Mouse (Mus musculus) heart, embryonic 13.5 days (tissue): ENCODE data around the gene Acat3. TPM values are rescaled to one million over a fixed set of nuclear protein-coding genes. Genes with fewer than 3 reads are reported as not detected.
"Not testable (repeated sequence)": the region's sequence is repeated elsewhere in the genome, so short reads cannot be mapped to it uniquely, and the experiment has no call there.

Experiments
- ATAC-seq: fragments of 200-750 bp; cut with Nextera tagmentation; 2 replicates; pipeline ENCODE4 v1.8.0; 2017; ENCODE audit warnings: moderate TSS enrichment; ENCODE audit not compliant: insufficient number of reproducible peaks, low FRiP score, low TSS enrichment; ENCODE audit errors: extremely low read depth
- H3K27ac ChIP-seq: fragments of 300-500 bp; sonication (generic); replicated peaks from 2 replicates; pipeline ENCODE4 v1.5.1; 2015; ENCODE audit warnings: moderate library complexity, mild to moderate bottlenecking, inconsistent platforms
- H3K27me3 ChIP-seq: fragments of 300-500 bp; sonication (generic); replicated peaks from 2 replicates; pipeline ENCODE4 v1.6.1; 2015; ENCODE audit warnings: mild to moderate bottlenecking, inconsistent platforms
- H3K36me3 ChIP-seq: fragments of 300-500 bp; sonication (generic); 2 replicates; pipeline ENCODE4 v1.6.1; 2015; ENCODE audit warnings: mild to moderate bottlenecking, inconsistent platforms
- H3K4me1 ChIP-seq: fragments of 300-500 bp; sonication (generic); 2 replicates; pipeline ENCODE4 v1.6.1; 2015; ENCODE audit warnings: inconsistent platforms
- H3K4me2 ChIP-seq: fragments of 300-500 bp; sonication (generic); 2 replicates; pipeline ENCODE4 v1.6.1; 2015; ENCODE audit warnings: inconsistent platforms, mild to moderate bottlenecking, moderate library complexity
- H3K4me3 ChIP-seq: fragments of 300-500 bp; sonication (generic); 2 replicates; pipeline ENCODE4 v1.5.1; 2015; ENCODE audit warnings: moderate library complexity, mild to moderate bottlenecking, inconsistent platforms
- H3K9ac ChIP-seq: fragments of 300-500 bp; sonication (generic); 2 replicates; pipeline ENCODE4 v1.6.1; 2015; ENCODE audit warnings: inconsistent platforms, mild to moderate bottlenecking, moderate library complexity
- H3K9me3 ChIP-seq: fragments of 300-500 bp; sonication (generic); 2 replicates; pipeline ENCODE4 v1.6.1; 2016; ENCODE audit warnings: inconsistent platforms
- WGBS: fragments of 180-500 bp; shearing (Covaris S2); methylation state at CpG from one replicate; pipeline ENCODE4 v1.1.7; 2015; ENCODE audit warnings: mixed read lengths; 5-methylcytosine and 5-hydroxymethylcytosine counted together
- polyA plus RNA-seq: library from polyadenylated mRNA; unstranded; fragments of >200 nt; fragmentation: Nextera tagmentation; extraction: Ambion mirVana; gene quantifications from 2 replicates; pipeline ENCODE4 v1.2.1, GENCODE M21; 2015

Gene Acat3
- 0.13 and 0.47 TPM in 2 replicates for polyA plus RNA-seq

DNA sequence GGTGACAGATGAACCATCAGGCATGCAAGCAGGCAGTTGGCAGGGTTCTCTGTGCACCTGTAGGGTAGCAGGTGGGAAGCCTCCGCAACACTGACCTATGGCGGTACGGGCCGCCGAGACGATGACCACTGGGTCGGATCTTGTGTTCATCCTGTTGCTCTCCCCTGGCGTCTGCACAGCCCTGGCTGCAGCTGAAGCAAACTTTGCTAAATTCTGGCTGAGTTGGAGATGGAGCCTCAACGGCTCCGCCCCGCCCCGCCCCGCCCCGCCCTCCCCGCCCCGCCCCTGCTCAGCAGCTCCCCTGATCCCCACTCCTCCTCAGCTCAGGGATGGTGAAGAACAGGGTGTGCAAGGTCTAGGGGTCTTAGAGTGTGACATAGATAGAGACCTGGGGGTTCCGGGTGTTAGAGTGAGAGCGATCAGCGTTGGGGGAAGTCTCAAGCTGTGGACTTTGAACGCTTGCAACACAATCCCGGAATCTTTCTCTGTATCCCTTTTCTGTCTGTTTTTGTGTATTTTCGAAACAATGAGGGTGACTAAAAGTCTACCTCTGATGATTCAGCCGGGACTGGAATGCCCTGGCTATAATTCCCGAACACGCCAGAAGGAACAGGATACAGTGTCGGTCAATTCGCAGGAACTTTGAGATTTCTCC, at the start of gene Acat3:
TSS of gene Acat3 (minus strand) at position 450 of the 655 bp plus-strand sequence.
- 13% methylated on average over 27 of the region's 27 CpGs for WGBS
- peak within 1 kb of the TSS; percentile 44 for H3K9ac ChIP-seq

GRCm38 (mm10) chr17:12988096-12988495, 47.7 kb upstream of the Acat3 start:
- not testable (repeated sequence) for H3K27me3 ChIP-seq, ATAC-seq, H3K4me2 ChIP-seq, H3K27ac ChIP-seq, H3K4me3 ChIP-seq, H3K9ac ChIP-seq, H3K9me3 ChIP-seq
- 90% methylated on average over 8 of the region's 8 CpGs for WGBS
- peaks cover 19% of the 10 kb centered on the region for H3K4me1 ChIP-seq
- peaks cover 37% of the 10 kb centered on the region for H3K36me3 ChIP-seq

More for the DNA sequence above, at the start of gene Acat3:
- Histone ChIP-seq H3K36me3 (peaks cover 25% of the 10 kb centered on the region), H3K27ac (no peak within 1 kb of the TSS), H3K9me3 (no peaks in the 10 kb centered on the region), H3K4me1 (peaks cover 9% of the 10 kb centered on the region; the same call in 1 of the 2 replicates), H3K4me3 (peak within 1 kb of the TSS; percentile 42), H3K4me2 (peak within 1 kb of the TSS; percentile 68), H3K27me3 (no peaks in the 10 kb centered on the region)
- ATAC-seq = no peak; the same call in 1 of the 2 replicates

- peaks cover 3% of the 10 kb centered on the region for H3K4me1 ChIP-seq
- no peak overlapping the region for H3K4me2 ChIP-seq
- 66% methylated on average over 2 of the region's 2 CpGs for WGBS
- ATAC-seq = no peak
- H3K9me3 ChIP-seq = no peaks in the 10 kb centered on the region
- H3K9ac ChIP-seq = no peak overlapping the region
- H3K4me3 ChIP-seq = no peak overlapping the region
- H3K27ac ChIP-seq = no peak overlapping the region
- no peaks in the 10 kb centered on the region for H3K27me3 ChIP-seq
- H3K36me3 ChIP-seq = peaks cover 74% of the 10 kb centered on the region
Observed at GRCm38 (mm10) chr17:12983988-12984387, 43.6 kb upstream of the Acat3 start.

DNA sequence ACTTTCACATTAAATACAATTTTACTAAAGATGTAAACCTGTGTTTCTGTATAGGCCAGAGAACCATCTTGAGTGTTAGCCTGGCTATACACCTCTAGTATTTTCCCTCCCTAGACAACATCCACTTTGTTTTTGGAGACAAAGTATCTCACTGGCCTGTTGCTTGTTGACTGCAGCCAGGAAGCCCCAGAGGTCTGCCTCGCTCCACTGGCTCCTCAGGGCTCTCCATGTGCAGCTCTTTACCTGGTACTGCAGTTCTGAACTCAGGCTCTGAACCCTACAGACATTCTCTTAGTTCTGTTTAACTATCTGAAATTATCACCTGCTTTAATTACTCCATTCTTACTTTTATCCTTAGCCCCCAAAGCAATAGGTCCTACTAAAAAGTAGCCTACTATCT, 38.1 kb upstream of the Acat3 start:
- WGBS = 96% methylated on average over 1 of the region's 1 CpGs
- ATAC-seq = no peak

GRCm38 (mm10) chr17:12973851-12974250, 33.5 kb upstream of the Acat3 start:
- no peaks in the 10 kb centered on the region for H3K4me1 ChIP-seq
- WGBS = 79% methylated on average over 2 of the region's 2 CpGs
- no peak for ATAC-seq
- H3K27me3 ChIP-seq = no peaks in the 10 kb centered on the region
- H3K36me3 ChIP-seq = peaks cover 73% of the 10 kb centered on the region
- H3K4me3 ChIP-seq = no peak overlapping the region
- no peak overlapping the region for H3K4me2 ChIP-seq
- no peaks in the 10 kb centered on the region for H3K9me3 ChIP-seq
- H3K27ac ChIP-seq = no peak overlapping the region
- H3K9ac ChIP-seq = no peak overlapping the region

More for the DNA sequence above, 38.1 kb upstream of the Acat3 start:
- Histone ChIP-seq H3K27ac (no peak overlapping the region), H3K4me3 (no peak overlapping the region), H3K4me1 (no peaks in the 10 kb centered on the region), H3K9me3 (no peaks in the 10 kb centered on the region), H3K36me3 (peaks cover 81% of the 10 kb centered on the region), H3K4me2 (no peak overlapping the region), H3K27me3 (no peaks in the 10 kb centered on the region), H3K9ac (no peak overlapping the region)

DNA sequence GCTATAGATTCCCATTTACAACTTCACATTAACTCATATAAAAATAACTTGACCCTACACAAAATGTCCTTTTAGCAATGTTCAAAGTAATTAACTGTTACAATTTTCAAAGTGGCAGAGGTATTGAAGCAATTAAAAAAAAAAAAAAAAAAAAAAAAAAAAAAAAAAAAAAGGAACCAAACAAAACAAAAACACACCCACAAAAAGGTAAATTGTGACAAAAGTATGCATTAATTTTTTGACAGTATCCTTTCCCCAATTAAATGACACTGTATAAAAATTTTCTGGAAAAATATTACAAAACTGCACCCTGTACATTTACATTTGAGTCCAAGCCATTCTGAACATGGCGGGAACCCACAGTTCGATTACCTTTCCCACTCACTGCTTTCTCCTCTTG, 26.8 kb upstream of the Acat3 start:
- H3K4me3 ChIP-seq = no peak overlapping the region
- H3K4me2 ChIP-seq = no peak overlapping the region
- no peaks in the 10 kb centered on the region for H3K27me3 ChIP-seq
- H3K9me3 ChIP-seq = no peaks in the 10 kb centered on the region
- peaks cover 62% of the 10 kb centered on the region for H3K36me3 ChIP-seq
- no peaks in the 10 kb centered on the region for H3K4me1 ChIP-seq
- H3K27ac ChIP-seq = no peak overlapping the region
- 83% methylated on average over 2 of the region's 2 CpGs for WGBS
- no peak overlapping the region for H3K9ac ChIP-seq
- ATAC-seq = no peak

GRCm38 (mm10) chr17:12963476-12963875, 23.1 kb upstream of the Acat3 start:
- Histone ChIP-seq H3K4me3 (no peak overlapping the region), H3K9ac (no peak overlapping the region), H3K36me3 (peaks cover 35% of the 10 kb centered on the region), H3K27me3 (no peaks in the 10 kb centered on the region), H3K9me3 (no peaks in the 10 kb centered on the region), H3K27ac (no peak overlapping the region), H3K4me2 (no peak overlapping the region), H3K4me1 (peaks cover 6% of the 10 kb centered on the region)
- WGBS = 80% methylated on average over 3 of the region's 3 CpGs
- ATAC-seq = no peak

DNA sequence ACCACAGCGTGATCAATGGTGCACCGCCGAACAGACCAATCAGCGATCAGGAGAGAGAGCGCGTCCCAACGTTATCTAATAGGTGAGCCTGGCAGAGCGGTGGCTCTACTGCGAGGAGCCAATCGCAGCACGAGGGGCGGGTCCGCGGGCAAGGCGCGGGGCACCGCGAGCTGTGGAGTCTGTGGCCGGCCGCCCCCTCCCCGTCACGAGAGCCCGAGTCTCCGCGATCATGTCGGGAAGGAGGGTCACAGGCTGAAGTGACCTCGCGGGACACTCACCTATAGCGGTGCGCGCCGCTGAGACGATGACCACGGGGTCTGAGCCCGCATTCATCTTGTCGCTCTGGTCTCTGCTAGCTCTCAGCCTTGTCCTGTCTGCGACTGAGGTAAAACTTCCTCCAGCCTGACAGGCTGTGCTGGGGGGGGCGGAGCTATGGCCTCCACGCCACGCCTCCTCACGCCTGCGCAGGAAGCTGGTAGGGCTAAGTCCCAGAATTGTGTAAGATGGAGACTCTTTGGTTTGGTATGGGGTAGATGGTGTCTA, 20.0 kb upstream of the Acat3 start, which contains the start of gene Acat2:
TSS of gene Acat2 (minus strand) at position 417 of the 543 bp plus-strand sequence.
- 0% methylated on average over 42 of the region's 42 CpGs for WGBS
- Histone ChIP-seq H3K4me3 (peak within 1 kb of the TSS; percentile 70), H3K27me3 (no peaks in the 10 kb centered on the region), H3K9ac (peak within 1 kb of the TSS; percentile 81), H3K27ac (peak within 1 kb of the TSS; percentile 79), H3K4me1 (peaks cover 6% of the 10 kb centered on the region), H3K4me2 (peak within 1 kb of the TSS; percentile 80), H3K9me3 (no peaks in the 10 kb centered on the region), H3K36me3 (peaks cover 20% of the 10 kb centered on the region)
- peak; percentile 97 for ATAC-seq

DNA sequence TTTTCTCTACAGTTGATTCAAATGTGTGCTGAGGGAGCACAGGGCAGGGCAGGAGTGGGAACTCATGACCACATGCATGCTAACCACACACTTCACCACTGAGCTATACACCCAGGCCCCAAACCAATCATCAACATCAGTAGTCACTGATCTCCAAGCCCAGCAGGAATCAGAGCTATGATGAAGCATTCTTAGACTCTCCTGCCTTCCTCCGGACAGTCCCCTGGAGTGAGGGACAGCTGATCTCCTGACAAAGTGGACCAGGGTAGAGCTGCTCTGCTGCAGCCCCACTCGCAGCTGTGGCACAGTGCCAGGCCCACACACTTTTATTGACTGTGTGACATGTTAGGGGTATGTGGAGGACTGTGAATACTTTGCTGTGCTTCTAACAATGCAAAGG, 19.0 kb upstream of the Acat3 start:
- H3K4me3 ChIP-seq, H3K9ac ChIP-seq, H3K27me3 ChIP-seq, H3K27ac ChIP-seq, ATAC-seq, H3K4me1 ChIP-seq, H3K9me3 ChIP-seq: not testable (repeated sequence)
- WGBS = 22% methylated on average over 1 of the region's 2 CpGs
- Histone ChIP-seq H3K4me2 (peak overlapping the region; percentile 35), H3K36me3 (peaks cover 14% of the 10 kb centered on the region)

DNA sequence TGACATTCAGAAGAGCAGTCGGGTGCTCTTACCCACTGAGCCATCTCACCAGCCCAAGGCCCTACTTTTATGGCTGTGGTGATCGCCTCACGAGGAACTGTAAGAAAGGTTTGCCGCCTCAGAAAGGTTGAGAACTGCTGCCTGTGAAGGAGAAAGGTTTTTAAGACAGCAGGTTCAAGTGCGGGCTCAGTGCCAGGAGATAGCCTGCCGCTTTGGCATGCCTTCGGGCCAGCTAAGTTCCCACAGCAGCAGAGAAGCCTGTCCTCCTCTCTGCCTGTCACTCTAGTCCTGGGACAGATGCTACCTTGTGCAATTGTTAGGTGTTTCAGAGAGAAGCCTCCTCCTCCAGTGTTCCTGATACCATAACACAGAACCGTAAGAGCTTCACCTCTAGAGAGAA, 16.3 kb upstream of the Acat3 start:
- peaks cover 6% of the 10 kb centered on the region for H3K4me1 ChIP-seq
- no peaks in the 10 kb centered on the region for H3K27me3 ChIP-seq

DNA sequence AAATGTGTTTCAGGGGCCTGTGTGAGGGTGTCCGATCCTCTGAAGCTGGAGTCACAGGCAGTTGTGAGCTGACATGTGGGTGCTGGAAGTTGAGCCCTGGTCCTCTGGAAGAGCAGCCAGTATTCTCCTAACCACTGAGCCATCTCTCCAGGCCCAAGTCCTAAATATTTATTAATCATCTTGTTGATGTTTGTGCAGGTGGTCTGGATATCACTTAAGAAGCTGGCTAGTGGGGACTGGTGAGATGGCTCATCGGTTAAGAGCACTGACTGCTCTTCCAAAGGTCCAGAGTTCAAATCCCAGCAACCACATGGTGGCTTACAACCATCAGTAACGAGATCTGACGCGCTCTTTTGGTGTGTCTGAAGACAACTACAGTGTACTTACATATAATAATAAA, 9.3 kb upstream of the Acat3 start:
- Histone ChIP-seq H3K36me3 (peaks cover 72% of the 10 kb centered on the region), H3K9me3 (no peaks in the 10 kb centered on the region), H3K4me2 (no peak overlapping the region), H3K4me1 (no peaks in the 10 kb centered on the region), H3K27ac (no peak overlapping the region), H3K27me3 (no peaks in the 10 kb centered on the region), H3K4me3 (no peak overlapping the region), H3K9ac (no peak overlapping the region)
- 93% methylated on average over 5 of the region's 5 CpGs for WGBS
- ATAC-seq = no peak

More for the DNA sequence above, 16.3 kb upstream of the Acat3 start:
- Histone ChIP-seq H3K27ac (no peak overlapping the region), H3K4me2 (no peak overlapping the region), H3K4me3 (no peak overlapping the region), H3K36me3 (peaks cover 33% of the 10 kb centered on the region), H3K9ac (no peak overlapping the region), H3K9me3 (no peaks in the 10 kb centered on the region)
- WGBS = 83% methylated on average over 8 of the region's 8 CpGs
- no peak for ATAC-seq
